Mouse (Mus musculus) liver, embryonic 13.5 days (tissue): ENCODE data around the gene Cfdp1. TPM values are rescaled to one million over a fixed set of nuclear protein-coding genes. Genes with fewer than 3 reads are reported as not detected.

Source experiments
- ATAC-seq: fragments of 200-750 bp; cut with Nextera tagmentation; 2 replicates; pipeline ENCODE4 v1.8.0; 2017; ENCODE audit warnings: low read depth, mild to moderate bottlenecking, moderate number of reproducible peaks, moderate library complexity
- DNase-seq: peaks from one replicate; pipeline ENCODE4 v3.0.0; 2022
- H3K27ac ChIP-seq: fragments of 300-500 bp; sonication (generic); 2 replicates; pipeline ENCODE4 v1.5.1; 2015; ENCODE audit warnings: moderate library complexity, mild to moderate bottlenecking, inconsistent platforms
- H3K27me3 ChIP-seq: fragments of 300-500 bp; sonication (generic); 2 replicates; pipeline ENCODE4 v1.6.1; 2015; ENCODE audit warnings: mild to moderate bottlenecking, inconsistent platforms
- H3K36me3 ChIP-seq: fragments of 300-500 bp; sonication (generic); 2 replicates; pipeline ENCODE4 v1.6.1; 2015; ENCODE audit warnings: mild to moderate bottlenecking, inconsistent platforms
- H3K4me1 ChIP-seq: fragments of 300-500 bp; sonication (generic); replicated peaks from 2 replicates; pipeline ENCODE4 v1.6.1; 2015; ENCODE audit warnings: inconsistent platforms
- H3K4me2 ChIP-seq: fragments of 300-500 bp; sonication (generic); 2 replicates; pipeline ENCODE4 v1.6.1; 2015; ENCODE audit warnings: inconsistent platforms, mild to moderate bottlenecking, moderate library complexity
- H3K4me3 ChIP-seq: fragments of 300-500 bp; sonication (generic); replicated peaks from 2 replicates; pipeline ENCODE4 v1.5.1; 2015; ENCODE audit warnings: mild to moderate bottlenecking, inconsistent platforms
- H3K9ac ChIP-seq: fragments of 300-500 bp; sonication (generic); 2 replicates; pipeline ENCODE4 v1.6.1; 2015; ENCODE audit warnings: mild to moderate bottlenecking, inconsistent platforms
- H3K9me3 ChIP-seq: fragments of 300-500 bp; sonication (generic); replicated peaks from 2 replicates; pipeline ENCODE4 v1.6.1; 2016; ENCODE audit warnings: inconsistent platforms
- WGBS: fragments of 180-500 bp; shearing (Covaris S2); methylation state at CpG from one replicate; pipeline ENCODE4 v1.1.7; 2015; ENCODE audit not compliant: insufficient replicate concordance; 5-methylcytosine and 5-hydroxymethylcytosine counted together
- polyA plus RNA-seq: library from polyadenylated mRNA; unstranded; fragments of >200 nt; fragmentation: Nextera tagmentation; extraction: Ambion mirVana; gene quantifications from 2 replicates; pipeline ENCODE4 v1.2.1, GENCODE M21; 2015

Cfdp1 gene
- polyA plus RNA-seq, 1 experiment from 2014 or later, result 113 TPM

DNA sequence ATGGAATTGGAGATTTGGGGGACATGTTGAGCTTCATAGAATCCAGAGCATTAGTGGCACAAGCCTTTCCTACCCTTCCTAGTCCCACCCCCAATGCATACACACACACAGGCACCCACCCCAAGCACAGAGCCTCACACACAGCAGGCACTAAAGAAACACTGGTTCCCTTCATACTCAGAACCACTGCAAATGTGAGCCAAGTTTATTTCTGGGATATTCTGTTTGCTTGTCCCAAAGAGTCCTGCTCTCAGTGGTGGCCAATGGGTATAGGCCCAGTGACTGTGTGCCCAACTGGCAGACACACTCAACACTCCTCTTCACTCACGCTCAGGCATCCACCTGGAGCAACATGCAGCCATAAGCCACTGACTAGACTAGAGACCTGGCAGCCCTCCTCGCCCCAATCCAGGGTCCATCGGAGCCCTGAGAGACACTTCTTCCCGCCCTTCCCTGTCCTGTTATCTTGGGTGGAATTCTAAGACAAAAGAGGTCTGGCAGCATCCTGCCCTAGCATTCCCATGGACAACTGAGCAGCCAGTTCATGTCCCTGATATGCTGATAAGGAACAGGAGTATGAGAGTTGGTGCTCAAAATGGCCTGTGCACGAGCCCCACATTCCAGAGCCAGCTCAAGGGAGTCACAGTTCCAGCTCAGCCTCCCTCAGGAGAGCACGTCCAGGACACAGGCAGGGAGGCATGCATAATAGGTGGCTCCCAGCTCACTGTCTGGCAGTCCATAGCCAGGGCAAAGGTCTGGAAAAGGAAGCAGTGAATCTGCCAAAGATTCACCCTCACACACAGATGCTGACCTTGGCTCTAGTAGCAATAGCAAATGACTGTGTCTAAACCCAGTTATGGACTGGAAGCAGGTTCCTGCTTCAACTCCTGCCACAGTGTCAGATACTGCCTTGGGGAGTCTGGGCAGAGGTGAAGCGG, 124.6 kb downstream of the Cfdp1 start:
- H3K27ac ChIP-seq, result no peak overlapping the region
- H3K4me3 ChIP-seq, result no peak overlapping the region
- H3K36me3 ChIP-seq, result no peaks in the 10 kb centered on the region
- H3K27me3 ChIP-seq, result peaks cover 78% of the 10 kb centered on the region
- 50% methylated on average over 7 of the region's 7 CpGs for WGBS
- DNase-seq, result no peak
- H3K9me3 ChIP-seq, result no peaks in the 10 kb centered on the region
- peaks cover 79% of the 10 kb centered on the region for H3K4me1 ChIP-seq
- no peak for ATAC-seq
- H3K9ac ChIP-seq, result no peak overlapping the region
- peak overlapping the region; percentile 15; the same call in 1 of the 2 replicates for H3K4me2 ChIP-seq

DNA sequence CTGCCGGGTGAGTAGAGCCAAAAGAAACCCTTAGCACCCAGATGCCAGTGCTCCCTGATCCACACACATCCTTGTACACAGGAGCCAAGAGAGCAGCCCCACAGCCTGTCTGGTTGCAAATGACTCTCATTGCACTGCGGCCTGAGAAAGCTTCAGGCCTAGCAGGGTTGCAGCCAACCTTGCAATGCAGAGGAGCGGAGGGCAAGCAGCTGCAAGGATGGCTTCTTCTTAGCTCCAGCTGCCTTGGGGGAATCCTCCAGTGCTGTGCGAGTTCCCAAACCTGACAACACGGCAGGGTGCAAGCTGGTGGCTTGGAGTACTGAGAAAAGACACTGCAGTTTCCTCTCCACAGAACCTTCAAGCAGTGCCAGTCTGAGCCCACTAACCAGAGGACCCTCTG, 125.6 kb downstream of the Cfdp1 start:
- 65% methylated on average over 5 of the region's 5 CpGs for WGBS
- no peak for ATAC-seq
- H3K27me3 ChIP-seq, result peaks cover 72% of the 10 kb centered on the region
- H3K9ac ChIP-seq, result no peak overlapping the region
- peaks cover 71% of the 10 kb centered on the region for H3K4me1 ChIP-seq
- no peak overlapping the region for H3K4me2 ChIP-seq
- H3K27ac ChIP-seq, result no peak overlapping the region
- H3K9me3 ChIP-seq, result no peaks in the 10 kb centered on the region
- no peak for DNase-seq
- H3K4me3 ChIP-seq, result no peak overlapping the region
- H3K36me3 ChIP-seq, result no peaks in the 10 kb centered on the region

GRCm38 (mm10) chr8:111727553-111727952, 126.5 kb downstream of the Cfdp1 start:
- H3K9me3 ChIP-seq, result no peaks in the 10 kb centered on the region
- H3K9ac ChIP-seq, result no peak overlapping the region
- 54% methylated on average over 4 of the region's 4 CpGs for WGBS
- H3K27me3 ChIP-seq, result peaks cover 63% of the 10 kb centered on the region
- H3K36me3 ChIP-seq, result no peaks in the 10 kb centered on the region
- H3K4me2 ChIP-seq, result no peak overlapping the region
- no peak overlapping the region; the same call in 1 of the 2 replicates for H3K27ac ChIP-seq
- H3K4me1 ChIP-seq, result peaks cover 62% of the 10 kb centered on the region
- H3K4me3 ChIP-seq, result no peak overlapping the region
- DNase-seq, result no peak
- no peak for ATAC-seq

- Histone ChIP-seq H3K27ac (0 out of 2 replicates have a peak overlapping the region, but pooled peaks have one; percentile 13), H3K4me2 (no peak overlapping the region), H3K9ac (no peak overlapping the region), H3K9me3 (no peaks in the 10 kb centered on the region), H3K27me3 (peaks cover 50% of the 10 kb centered on the region), H3K36me3 (no peaks in the 10 kb centered on the region), H3K4me1 (peaks cover 52% of the 10 kb centered on the region), H3K4me3 (no peak overlapping the region)
- DNase-seq, result no peak
- ATAC-seq, result peak; percentile 39
- WGBS, result 48% methylated on average over 7 of the region's 7 CpGs
Observed at GRCm38 (mm10) chr8:111726102-111726900, 127.8 kb downstream of the Cfdp1 start.

DNA sequence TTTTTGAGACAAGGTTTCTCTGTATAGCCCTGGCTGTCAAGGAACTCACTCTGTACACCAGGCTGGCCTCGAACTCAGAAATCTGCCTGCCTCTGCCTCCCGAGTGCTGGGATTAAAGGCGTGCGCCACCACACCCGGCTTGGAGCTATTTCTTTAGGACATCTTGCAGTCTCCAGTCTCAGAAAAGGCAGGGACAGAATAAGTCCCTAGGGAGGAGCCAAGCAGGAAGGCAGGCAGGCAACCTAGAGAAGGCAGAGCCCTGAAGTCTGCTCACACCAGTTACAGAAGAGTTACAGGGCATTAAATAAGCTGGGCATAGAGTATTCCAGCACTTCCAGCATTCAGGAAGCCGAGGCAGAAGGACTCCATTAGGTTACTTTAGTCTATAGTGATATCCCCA, 128.8 kb downstream of the Cfdp1 start:
- no peak for DNase-seq
- no peak overlapping the region for H3K4me3 ChIP-seq
- H3K4me1 ChIP-seq, result peaks cover 42% of the 10 kb centered on the region
- H3K9me3 ChIP-seq, result no peaks in the 10 kb centered on the region
- H3K36me3 ChIP-seq, result peaks cover 5% of the 10 kb centered on the region
- no peak for ATAC-seq
- H3K27me3 ChIP-seq, result peaks cover 40% of the 10 kb centered on the region
- WGBS, result 73% methylated on average over 6 of the region's 6 CpGs
- no peak overlapping the region for H3K9ac ChIP-seq
- no peak overlapping the region for H3K27ac ChIP-seq
- no peak overlapping the region for H3K4me2 ChIP-seq

- ATAC-seq, result no peak
- H3K4me1 ChIP-seq, result peaks cover 21% of the 10 kb centered on the region
- no peak overlapping the region for H3K4me2 ChIP-seq
- no peak overlapping the region for H3K4me3 ChIP-seq
- H3K27ac ChIP-seq, result no peak overlapping the region
- no peaks in the 10 kb centered on the region for H3K9me3 ChIP-seq
- H3K27me3 ChIP-seq, result peaks cover 8% of the 10 kb centered on the region; the same call in 1 of the 2 replicates
- no peak overlapping the region for H3K9ac ChIP-seq
- no peak for DNase-seq
- 42% methylated on average over 4 of the region's 4 CpGs for WGBS
- peaks cover 16% of the 10 kb centered on the region for H3K36me3 ChIP-seq
Observed at GRCm38 (mm10) chr8:111720115-111720544, 134.0 kb downstream of the Cfdp1 start.

- H3K4me1 ChIP-seq, result peaks cover 21% of the 10 kb centered on the region
- no peak overlapping the region for H3K27ac ChIP-seq
- H3K4me2 ChIP-seq, result no peak overlapping the region
- no peak overlapping the region for H3K4me3 ChIP-seq
- H3K9me3 ChIP-seq, result no peaks in the 10 kb centered on the region
- WGBS, result 52% methylated on average over 5 of the region's 5 CpGs
- H3K9ac ChIP-seq, result no peak overlapping the region
- 0 out of 2 replicates have a peak, but pooled peaks cover under 1% of the 10 kb centered on the region for H3K27me3 ChIP-seq
- H3K36me3 ChIP-seq, result peaks cover 25% of the 10 kb centered on the region
- ATAC-seq, result no peak
- no peak for DNase-seq
Observed at GRCm38 (mm10) chr8:111718937-111719336, 135.2 kb downstream of the Cfdp1 start.

Other genes with a start within 250 kb of the Cfdp1 start
- 0.10 and 0.13 TPM in 2 replicates for gene Ldhd, start 223.9 kb downstream of the Cfdp1 start, polyA plus RNA-seq
- 5.7 and 6.0 TPM in 2 replicates for gene Zfp1, start 210.9 kb downstream of the Cfdp1 start, polyA plus RNA-seq
- 1.5 and 2.9 TPM in 2 replicates for gene Ctrb1, start 163.3 kb downstream of the Cfdp1 start, polyA plus RNA-seq
- gene Bcar1, start 110.5 kb downstream of the Cfdp1 start, polyA plus RNA-seq, result 5.6 and 6.3 TPM in 2 replicates
- 4.3 and 5.4 TPM in 2 replicates for gene Tmem170, start 22.5 kb upstream of the Cfdp1 start, polyA plus RNA-seq
- gene Chst5, start 56.2 kb upstream of the Cfdp1 start, polyA plus RNA-seq, result 0.06 TPM in 1 of 2 replicates, not detected in the other
- gene Tmem231, start 79.6 kb upstream of the Cfdp1 start, polyA plus RNA-seq, result 2.1 and 2.6 TPM in 2 replicates
- 185 and 197 TPM in 2 replicates for gene Gabarapl2, start 86.4 kb upstream of the Cfdp1 start, polyA plus RNA-seq
- 4.3 and 5.7 TPM in 2 replicates for gene Adat1, start 138.0 kb upstream of the Cfdp1 start, polyA plus RNA-seq
- 126 and 140 TPM in 2 replicates for gene Kars, start 157.0 kb upstream of the Cfdp1 start, polyA plus RNA-seq
- gene Terf2ip, start 157.1 kb upstream of the Cfdp1 start, polyA plus RNA-seq, result 7.2 and 7.8 TPM in 2 replicates
- 0.22 and 0.31 TPM in 2 replicates for gene Gm6793, start 160.7 kb upstream of the Cfdp1 start, polyA plus RNA-seq